Mouse (Mus musculus): ENCODE data around the gene Car5a.

Car5a gene

DNA sequence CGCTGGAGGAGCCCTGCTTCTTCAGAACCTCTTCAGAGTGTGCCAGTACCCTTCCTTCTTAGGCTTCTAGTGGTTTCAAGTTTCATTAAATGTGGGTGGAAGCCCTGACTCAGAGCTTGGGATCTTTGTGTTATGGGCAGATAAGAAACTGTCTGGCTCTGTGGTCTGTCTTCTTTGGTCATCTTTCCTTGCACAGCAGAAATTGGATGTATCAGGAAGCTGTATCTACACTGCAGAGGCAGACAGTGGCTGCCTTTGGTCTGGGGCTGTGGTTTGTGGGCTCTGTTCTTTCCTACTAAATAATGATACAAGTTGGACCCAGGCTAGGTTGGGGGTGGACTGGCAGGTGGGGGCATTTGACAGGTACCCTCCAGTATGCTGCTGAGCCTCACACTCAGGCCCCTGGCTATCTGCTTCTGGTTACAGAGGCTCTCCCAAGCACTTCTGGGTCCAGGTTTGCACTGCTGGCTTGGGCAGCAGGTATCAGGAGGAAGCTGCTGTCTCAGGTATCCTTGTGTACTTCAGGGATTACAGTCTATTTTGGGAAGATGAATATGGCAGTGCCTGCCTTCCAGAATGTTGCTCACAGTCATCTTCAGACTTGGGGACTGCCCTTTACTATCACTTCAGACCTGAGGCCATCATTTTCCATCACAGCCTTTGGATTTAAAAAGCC, 11.3 kb upstream of the Car5a start:
- no peak for DNase-seq (ENCODE audit: low spot score in 2 of 2)

DNA sequence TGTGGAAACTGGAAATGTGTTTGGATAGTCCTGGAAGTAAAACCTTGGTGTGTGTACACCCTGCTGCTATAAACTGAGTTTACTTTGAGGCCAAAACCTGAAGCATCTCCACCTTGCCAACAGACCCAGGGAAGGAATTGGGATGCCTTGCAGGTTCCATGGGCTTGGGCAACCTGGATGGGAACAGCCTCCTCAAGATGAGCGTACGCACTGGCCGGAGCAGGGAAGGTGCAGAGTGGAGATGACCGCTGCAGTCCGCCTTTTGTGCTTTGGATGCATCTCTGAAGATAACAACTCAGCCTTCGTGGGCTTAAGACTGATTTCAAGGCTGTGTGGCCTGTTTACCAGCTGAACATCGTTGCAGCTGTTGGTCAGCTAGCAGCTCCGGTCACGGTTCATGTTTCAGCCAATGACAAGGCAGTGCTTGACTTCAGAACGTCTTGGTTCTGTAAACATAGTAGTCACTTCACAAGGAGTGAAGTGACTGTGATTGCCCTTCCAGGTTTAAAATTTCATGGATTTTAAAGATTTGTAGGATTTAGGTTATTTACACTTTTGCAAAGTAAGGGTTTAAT, 10.4 kb upstream of the Car5a start:
- DNase-seq (ENCODE audit: low spot score in 2 of 2): no peak

DNA sequence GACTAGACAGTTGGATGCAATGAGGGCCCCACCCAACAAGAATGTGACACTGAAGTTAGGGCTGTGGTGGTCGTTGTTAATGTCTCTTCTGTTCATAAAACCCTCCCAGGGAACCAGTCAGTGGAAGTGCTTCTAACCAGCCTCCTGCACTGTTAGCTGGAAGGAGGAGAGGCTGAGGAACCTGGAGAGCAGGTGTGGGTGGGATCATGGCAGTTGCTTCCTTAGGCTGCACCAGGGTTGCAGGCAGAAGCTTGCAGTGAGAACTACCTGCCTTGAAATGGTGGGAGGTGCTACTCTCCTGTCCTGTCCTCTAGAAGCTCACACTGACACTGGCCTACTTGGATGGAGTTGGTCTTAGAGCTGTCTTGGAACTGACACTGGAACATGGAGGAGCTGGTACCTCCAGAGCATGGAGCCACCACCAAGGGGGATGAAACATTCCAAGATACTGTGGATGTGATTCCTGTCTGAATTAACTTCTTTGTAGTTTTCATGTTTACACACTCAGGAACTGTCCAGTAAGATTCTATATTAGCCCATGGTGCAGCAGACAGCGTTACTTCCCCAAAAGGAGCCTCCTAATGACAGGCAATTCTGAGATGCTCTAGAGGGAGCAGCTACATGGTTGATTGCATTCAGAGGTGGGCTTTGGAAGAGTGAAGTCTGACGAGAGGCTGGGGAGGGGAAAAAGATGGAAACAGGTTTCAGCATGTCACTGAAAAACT, 9.3 kb upstream of the Car5a start:
- DNase-seq (ENCODE audit: low spot score in 2 of 2): no peak

DNA sequence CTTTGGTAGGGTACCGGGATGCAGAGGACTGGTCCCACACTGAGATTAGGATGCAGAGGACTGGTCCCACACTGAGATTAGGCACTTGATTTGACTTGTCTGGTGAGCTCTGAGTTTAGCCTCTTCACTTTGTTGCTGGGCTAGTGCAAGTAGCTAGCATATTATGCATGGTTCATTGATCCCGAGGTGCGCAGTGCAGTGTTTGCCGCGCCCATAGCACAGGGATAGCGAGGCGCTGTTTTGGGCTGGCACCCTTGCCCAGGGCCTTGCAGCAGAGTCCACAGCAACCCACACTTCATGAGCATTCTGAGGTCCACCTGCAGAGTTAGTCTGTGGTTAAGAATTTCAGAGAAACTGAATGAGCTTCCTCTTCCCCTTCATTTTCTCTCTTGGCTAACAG, 8.1 kb upstream of the Car5a start:
- no peak for DNase-seq (ENCODE audit: low spot score in 2 of 2)

DNA sequence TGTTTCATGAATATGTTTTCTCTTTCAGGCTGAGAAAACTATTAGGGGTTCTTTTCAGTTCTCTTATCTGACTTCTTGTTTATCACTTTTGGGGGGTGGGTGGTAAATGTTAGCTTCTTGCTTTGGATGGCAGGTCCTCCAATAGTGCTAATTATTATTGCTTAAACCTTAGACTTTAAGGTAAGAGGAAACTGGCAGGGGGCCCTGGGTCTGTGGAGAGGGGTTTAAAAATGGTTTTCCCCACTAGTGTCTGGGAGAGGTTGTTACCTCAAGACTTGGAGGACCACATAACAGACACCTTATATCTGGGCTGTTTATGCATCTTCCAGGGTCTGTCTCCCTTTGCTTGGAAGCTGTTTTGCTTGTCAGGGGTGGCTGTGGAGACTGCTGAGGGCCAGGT, 7.4 kb upstream of the Car5a start:
- DNase-seq (ENCODE audit: low spot score in 2 of 2): no peak

DNA sequence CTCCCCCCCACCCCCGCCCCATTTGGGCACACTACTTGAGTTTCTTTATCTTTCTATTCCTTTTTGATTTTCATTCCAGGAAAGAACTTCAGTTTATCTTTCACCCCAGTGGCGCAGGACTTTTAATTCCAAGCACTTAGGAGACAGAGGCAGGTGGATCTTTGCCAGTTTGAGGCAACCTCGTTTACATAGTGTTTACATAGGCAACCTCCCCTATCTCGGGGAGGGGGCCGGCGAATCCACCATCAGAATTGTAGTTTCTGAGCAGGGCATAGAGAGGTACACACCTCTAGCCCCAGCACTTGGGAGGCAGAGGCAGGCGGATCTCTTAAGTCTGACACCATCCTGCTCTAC, 6.9 kb upstream of the Car5a start:
- DNase-seq (ENCODE audit: low spot score in 2 of 2): no peak

DNA sequence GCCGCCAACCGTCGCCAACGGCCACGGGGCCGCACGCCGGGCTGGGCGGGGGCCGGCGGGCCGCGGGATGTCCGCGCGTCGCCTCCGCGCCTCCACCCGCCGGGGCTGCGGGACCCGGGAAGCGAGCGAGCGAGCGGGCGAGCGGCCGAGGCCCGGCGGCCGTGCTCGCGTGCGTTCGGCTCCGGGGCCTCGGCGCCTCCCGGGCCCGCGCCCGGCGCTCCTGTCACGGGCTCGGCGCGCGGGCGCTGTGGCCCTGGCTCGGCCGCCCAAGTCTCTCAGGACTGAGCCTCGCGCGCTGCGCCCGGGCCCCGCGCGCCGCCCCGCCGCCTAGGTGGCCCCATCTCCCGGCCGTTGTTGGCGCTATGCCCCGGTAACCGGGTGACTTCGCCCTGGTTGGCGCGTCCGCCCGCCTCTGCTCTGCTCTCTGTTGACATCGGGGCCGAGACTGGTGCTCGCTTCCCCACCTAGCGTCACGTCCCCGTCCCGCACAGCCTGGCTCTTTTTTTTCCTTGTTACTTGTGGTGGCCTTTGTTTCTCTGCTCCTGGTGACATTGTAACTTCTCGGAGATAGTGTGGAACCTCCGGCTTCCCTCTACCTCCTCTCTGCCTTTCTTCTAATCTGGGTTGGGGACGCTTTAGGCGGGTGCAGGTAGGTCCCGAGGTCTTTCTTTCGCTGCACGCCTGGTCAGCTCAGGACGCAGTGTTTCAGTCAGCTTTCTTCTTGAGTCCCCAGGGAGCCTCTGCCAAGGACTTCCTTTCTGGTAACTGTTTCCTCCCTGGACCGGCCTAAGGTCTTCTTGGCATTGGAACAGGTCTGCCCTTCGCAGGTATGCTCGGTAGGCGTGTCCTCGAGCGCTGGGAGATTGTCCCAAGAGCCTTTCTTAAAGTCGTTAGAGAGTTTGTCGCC, 6.3 kb upstream of the Car5a start:
- peak; percentile 63 to 70 for DNase-seq (ENCODE audit: low spot score in 2 of 2)

DNA sequence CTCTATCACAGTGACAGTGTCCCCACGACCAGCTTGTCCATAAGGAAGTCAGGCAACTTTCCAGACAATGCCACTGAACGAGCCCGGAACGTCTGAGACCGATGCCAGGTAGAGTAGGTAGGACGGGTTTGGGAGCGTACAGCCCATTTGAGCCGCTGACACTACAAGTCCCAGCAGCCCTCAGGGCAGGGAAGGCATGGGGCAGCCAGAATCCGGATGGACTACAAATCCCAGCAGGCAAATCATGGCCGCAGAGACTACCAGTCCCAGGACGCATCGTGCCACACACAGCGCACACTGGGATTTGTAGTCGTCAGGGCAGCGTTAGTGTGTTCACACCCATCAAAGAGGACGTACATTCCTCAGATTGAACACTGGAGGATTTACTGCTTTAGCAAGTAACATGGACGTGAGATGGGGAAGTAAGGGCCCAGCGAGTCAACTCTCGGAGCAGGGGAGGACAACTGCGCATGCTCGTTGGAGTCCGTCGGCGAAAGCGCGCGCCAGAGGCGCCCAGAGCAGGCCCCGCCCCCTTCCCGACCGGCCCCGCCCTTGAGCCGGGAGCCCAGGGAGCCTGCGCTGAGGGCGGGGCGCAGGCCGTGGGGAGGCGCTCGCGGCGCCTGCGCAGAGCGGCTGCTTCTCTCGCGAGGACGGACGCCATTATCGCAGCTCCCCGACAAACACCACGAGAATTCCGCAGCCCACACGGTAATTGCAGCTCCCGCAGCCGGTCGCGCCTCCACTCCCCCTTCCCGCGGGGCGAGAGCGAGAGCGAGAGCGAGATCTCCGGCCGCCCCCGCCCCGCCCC, 5.4 kb upstream of the Car5a start:
- DNase-seq (ENCODE audit: low spot score in 2 of 2): peak; percentile 96 to 99

DNA sequence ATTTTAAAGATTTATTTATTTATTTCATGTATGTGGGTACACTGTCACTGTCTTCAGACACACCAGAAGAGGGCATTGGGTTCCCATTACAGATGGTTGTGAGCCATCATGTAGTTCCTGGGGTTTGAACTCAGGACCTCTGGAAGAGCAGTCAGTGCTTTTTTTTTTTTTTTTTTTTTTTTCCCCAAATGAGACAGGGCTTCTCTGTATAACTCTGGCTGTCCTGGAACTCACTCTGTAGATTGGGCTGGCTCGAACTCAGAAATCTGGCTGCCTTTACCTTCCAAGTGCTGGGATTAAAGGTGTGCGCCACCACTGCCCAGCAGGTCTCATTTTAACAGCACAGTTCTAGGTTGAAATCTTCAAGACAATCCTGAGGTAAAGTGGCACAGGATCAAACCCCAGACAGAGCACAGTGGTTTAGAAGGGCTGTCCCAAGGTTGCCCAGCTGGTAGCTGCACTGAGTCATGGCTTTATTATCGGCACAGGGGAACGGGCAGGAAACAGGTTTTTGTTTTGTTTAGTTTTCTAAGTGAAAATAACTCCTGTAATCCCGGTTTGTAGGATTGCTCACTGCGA, 4.6 kb upstream of the Car5a start, which contains the start of gene Banp:
Gene Banp, plus strand, starts transcription at position 529 of the 579 bp plus-strand sequence.
- peak in 1 of 2 experiments; percentile 9 for DNase-seq (ENCODE audit: low spot score in 2 of 2)

DNA sequence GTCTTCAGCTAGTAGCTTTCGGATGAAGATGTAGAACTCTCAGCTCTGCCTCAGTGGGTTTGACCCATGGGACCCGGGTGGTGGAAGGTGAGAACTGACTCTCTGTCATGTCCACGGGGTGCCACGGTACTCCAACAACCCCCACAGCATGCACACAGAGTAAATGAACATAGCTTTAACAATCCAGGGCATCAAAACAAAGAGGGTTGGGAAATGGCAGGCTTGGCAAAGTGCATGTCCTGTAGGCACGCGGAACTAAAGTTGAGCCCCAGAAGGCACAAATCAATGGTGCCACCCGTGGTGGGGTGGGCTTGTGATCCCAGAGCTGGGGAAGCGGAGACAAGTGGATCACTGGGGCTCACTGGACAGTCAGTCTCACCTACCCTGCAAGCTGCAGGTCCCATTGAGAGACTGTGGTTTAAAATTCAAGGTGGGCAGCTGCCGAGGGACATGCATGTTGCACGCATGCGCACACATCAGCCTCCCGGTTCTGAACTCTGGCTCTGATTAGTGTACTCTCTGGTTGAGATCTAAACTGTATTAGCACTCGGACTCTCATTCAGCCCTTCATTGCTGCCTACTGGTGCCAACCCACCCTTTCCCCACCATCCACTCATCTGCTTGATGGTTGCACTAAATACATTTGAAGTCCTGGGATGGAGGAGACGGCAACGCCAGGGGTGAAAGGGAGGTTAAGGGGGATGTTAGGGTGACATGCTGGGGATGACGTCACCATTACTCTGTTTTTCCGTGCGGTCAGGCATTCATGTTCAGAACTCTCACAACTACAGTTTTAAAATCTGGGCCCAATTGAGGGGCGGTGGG, 3.8 kb upstream of the Car5a start:
- peak; percentile 11 to 19 for DNase-seq (ENCODE audit: low spot score in 2 of 2)

DNA sequence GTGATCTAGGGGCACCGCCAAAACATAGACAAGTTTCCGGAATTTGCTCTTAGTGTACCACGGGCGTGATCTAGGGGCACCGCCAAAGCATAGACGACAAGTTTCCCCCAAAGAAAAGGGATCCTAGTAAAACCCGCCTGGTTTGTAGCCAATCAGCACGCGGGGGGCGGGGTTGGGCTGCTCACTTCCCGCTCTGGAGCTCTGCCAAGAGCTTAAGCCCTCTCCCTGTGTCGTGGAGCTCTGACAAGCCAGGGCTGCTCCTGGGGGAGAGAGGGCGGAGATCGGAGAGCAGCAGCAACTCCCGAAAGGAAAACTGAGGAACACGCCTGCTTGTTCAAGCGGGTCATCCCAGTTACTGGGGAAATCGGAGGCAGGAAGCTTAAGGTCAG, 3.0 kb upstream of the Car5a start:
- DNase-seq (ENCODE audit: low spot score in 2 of 2): peak; percentile 84 to 89

DNA sequence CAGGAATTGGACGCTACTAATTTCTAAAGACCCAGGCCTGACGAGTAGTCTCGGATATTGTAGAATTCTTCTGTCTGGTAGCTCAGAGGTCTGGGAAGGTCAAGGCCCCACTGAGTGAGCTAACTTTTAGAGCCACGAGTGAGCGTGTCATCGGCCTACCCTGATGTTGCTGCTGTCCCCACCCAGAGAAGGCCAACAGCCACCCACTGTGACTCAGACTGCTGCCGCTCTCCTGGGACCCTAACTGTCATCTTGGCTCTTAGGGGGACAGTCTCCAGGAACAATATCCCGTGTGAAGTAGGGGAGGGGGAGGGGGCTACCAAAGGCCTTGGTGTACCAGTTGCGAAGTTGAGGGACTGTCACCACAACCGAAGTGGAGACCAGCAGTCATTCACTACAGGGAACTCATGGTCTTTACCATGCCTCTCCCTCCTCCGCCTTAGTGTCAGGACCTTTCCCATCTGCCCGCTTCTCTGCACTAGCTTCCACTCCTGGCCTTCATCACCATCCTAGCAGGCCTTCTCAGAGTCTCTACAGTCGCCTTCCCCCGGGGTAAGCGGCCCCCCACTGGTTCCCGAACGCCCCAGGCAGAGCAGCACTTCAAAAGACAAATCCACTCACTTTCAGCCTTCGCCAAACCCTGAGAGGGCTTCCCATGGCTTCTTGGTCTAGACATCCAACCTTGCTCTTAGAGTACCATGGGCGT, 2.5 kb upstream of the Car5a start:
- DNase-seq (ENCODE audit: low spot score in 2 of 2): no peak

DNA sequence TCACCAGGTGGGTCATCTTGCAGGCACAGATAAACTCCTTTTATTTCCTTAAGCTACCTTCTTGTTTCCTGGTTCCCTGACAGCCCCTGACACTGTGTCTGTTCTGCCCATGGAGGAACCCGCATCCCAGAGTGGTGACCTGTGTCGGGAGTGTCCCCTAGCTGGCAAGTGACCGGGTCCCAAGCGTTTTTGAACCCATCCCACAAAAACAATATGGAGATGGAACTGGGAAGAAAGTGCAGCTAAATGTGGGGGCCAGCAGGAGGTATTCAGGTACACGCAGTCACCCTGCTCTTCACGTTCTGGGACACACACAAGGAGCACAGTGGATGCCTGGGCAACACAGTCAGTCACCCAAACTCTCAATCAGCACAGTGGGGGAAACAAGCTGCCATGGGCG, 1.6 kb upstream of the Car5a start:
- no peak for DNase-seq (ENCODE audit: low spot score in 2 of 2)

DNA sequence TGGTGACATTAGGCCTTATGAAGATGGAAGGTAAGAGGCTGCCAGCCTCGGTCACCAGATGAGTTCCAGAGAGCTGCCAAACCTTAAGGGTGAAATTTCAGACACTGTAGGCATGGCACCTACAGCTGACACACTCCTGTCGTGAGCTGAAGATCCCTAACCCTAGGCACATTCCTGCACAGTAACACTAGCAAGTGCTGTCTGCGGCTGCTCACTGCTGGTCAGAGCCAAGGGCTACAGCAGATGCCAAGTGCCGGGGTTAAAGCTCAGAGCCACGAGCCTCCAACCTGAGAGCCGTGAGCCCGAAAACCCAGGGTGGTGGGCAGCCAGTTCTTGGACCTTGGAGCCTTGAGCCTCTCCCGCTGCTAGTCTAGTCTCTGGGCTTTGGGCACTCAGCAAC, 988 bp downstream of the Car5a start:
- no peak for DNase-seq (ENCODE audit: low spot score in 2 of 2)

DNA sequence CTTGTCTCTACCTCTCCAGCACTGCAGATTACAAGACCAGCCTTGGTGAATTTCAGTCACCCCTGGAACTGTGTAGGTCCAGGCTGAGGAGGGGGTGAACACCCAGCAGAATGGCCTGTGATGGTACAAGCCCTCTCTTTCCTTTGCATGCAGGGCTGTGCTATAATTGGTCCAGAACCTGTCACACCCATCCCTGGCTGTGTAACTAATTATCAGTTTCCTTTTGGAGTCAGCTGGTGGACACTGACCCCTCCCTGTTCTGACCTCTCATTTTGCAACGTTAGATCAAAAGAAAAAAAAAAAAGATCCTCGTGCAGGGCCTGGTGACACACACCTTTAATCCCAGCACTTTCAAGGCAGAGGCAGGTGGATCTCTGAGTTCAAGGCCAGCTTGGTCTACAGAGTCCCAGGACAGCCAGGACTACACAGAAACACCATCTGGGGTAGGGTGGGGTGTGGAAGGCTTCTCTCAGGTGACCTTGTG, 1.6 kb downstream of the Car5a start:
- DNase-seq (ENCODE audit: low spot score in 2 of 2): no peak

DNA sequence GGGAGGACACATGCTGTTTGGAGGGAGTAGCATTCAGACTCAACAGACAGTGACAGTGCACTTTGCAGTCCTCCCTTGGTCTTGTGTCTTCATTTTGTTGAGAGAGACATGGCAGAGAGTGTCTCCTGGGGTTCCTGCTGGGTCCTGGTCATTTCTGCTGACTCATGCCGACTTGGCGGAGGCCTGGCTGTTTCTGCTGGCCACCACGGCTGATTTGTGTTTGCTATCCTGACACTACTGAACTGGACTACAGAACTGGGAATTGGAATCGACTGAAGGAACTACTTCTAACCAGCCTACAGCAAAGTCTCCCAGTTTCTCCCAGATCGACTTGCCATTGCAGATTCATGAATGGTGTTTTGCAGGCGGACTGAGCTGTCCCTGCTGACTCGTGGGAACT, 6.0 kb downstream of the Car5a start:
- DNase-seq (ENCODE audit: low spot score in 2 of 2): no peak

DNA sequence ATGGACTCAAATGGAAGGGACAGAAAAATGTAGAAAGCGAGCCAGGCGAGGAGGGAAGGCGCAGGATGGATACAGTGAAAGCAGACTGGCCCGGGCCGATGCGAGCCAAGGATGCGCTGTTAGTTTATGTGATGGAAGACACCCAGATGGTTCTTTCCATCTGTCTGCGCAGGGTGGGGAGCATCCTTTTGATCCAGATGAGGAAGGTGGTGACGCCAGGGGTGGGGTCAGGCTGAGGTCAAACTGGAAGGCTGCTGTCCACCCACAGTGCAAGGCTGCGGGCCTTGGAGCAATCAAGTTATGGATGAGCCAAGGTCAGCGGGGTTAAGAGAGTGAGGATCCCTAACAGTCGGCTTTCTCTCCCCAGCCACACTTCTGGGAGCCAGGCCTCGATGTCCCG, 8.3 kb downstream of the Car5a start:
- DNase-seq (ENCODE audit: low spot score in 2 of 2): no peak

DNA sequence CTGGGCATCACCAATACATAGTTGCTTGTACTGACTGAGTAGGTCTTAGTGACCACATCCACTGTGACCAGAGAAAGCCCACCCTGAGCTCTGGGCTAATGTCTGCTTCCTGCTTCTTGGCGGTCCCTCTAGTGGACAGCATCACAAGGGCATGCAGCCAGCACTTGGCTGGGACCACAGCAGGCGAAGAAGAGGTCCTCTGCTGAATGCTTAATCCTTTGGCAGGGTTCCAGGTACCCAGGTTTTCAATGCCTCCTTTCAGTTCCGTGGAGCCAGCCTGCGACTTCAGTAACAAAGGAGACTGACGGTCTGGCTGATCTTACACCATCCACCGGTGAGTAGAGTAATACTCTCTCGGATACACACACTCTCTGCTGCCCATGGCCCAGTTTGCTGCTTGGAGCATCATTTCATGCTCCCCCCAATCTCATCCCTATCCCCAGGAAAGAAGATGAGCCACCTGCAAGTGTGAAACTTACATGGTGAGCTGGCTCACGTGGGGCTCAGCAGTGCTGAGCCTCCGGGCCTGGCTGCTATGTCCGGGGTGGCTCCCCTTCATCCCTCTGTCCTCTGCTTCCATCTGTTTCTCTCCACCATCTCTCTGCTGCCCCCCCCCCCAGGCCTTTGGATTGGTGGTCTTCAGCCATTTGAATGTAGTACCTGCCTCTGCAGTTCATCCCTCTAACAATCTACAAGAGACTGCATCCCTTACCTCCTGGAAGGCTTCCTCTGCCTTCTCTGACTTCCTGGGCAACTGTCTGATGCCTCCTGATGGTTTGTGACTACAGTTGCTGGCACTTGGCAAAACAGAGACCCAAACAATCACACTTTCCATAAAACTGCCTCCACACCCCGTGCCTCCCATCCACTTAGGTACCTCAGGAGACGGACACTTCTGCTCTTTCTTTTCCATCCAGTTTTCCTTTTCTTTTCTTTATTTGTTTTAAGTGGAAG, 9.1 kb downstream of the Car5a start:
- no peak for DNase-seq (ENCODE audit: low spot score in 2 of 2)

All from thymus, postnatal 10 days (tissue).